Mouse (Mus musculus): ENCODE measurements at regions not wholly inside any gene's neighbourhood (a gene's known extent, or its start where the extent isn't known, plus 50 kb on each side); places are given as distances from the start of the nearest gene placed in this dataset.
A peak's percentile ranks its signal among the peaks of the same experiment; 100 is the strongest.

DNA sequence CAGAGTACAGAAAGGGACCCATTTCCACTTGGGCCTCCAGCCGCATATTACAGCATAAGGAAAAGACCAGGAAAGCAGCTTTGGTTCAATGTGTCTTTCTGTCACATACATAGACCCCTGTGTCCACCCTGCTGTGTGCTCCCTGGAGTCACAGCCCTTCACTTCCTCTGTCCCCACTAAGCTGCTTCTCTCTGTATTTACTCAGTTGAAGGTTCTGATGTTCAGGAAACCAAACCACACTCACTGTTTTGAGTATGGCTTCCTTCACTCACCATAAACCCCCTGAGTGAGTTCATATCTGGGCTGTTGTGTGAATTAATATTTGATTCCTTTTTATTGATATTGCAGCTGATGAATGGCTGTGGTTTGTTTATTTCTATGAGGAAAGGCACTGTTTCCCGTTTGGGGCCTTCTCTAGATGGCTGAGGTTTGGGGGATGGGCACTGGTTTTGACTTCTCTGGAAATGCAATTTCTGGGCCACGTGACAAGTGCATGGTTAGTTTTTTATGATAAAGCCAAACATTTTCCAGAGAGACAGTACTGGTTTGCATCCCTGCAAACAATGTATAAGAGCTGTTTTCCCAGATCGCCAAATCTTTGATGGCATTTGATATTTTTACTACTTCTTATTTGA is 157.0 kb upstream of the Ctnnb1 start:
- Histone ChIP-seq H3K4me2 (ENCODE audit: low read depth) (no peak overlapping the region), H3K4me1 (ENCODE audit: insufficient read depth) (no peaks in the 10 kb centered on the region), H3K27ac (ENCODE audit: low read depth, low read length) (no peak overlapping the region), H3K4me3 (ENCODE audit: low read depth, low read length) (no peak overlapping the region), H3K36me3 (ENCODE audit: insufficient read depth) (no peaks in the 10 kb centered on the region), H3K9me3 (ENCODE audit: low read length) (no peaks in the 10 kb centered on the region), H3K27me3 (ENCODE audit: insufficient read depth, low read length) (no peaks in the 10 kb centered on the region), H3K9ac (no peak overlapping the region)
- TF ChIP-seq CTCF (IDR thresholded peaks at IDR 0.05; ENCODE audit: low read depth) = no peak
- ATAC-seq (no peak), DNase-seq (no peak)
- 65% methylated on average over 4 of the region's 4 CpGs for WGBS

DNA sequence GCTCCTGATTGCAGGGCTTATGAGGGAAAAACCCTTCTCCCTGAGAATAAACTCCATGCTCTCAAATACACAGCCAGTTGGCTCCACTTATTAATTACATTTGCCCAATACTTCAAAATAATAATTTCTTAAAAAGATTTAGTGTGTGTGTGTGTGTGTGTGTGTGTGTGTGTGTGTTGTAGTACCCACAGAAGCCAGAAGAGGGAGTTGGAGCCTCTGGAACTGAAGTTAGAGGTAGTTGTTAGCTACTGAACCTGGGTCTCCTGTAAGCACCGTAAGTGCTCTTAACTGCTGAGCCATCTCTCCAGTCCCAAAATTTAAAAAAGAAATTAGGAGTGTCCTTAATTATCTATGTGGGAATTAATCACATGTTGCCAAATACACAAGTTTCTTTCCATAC is 154.8 kb upstream of the Ctnnb1 start:
- Histone ChIP-seq H3K9ac (no peak overlapping the region), H3K36me3 (ENCODE audit: insufficient read depth) (no peaks in the 10 kb centered on the region), H3K9me3 (ENCODE audit: low read length) (no peaks in the 10 kb centered on the region), H3K4me3 (ENCODE audit: low read depth, low read length) (no peak overlapping the region), H3K27me3 (ENCODE audit: insufficient read depth, low read length) (no peaks in the 10 kb centered on the region), H3K27ac (ENCODE audit: low read depth, low read length) (no peak overlapping the region), H3K4me2 (ENCODE audit: low read depth) (no peak overlapping the region), H3K4me1 (ENCODE audit: insufficient read depth) (no peaks in the 10 kb centered on the region)
- TF ChIP-seq CTCF (IDR thresholded peaks at IDR 0.05; ENCODE audit: low read depth) = peak; percentile 30; the same call in 1 of the 2 replicates
- 80% methylated on average over 1 of the region's 1 CpGs for WGBS
- no peak for ATAC-seq
- DNase-seq = no peak

DNA sequence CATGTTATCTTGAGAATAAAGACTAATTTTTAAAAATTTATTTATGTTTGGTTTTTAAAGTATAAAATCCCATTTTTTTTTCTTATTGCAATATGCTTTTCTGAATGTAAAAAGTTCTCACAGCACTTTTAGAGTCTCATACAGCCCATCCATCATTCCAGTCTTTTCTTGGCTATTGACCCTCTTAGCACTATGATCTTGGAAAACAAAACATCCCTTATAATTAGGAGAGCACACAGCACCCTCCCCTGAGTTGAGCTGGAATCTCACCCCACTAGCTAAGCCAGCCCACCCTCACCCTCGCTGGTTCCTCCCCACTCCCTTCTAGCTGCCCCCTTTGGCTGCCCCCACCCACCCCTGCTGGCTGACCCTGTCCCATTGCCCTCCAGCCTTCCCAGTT is 154.2 kb upstream of the Ctnnb1 start:
- Histone ChIP-seq H3K9me3 (ENCODE audit: low read length) (no peaks in the 10 kb centered on the region), H3K4me2 (ENCODE audit: low read depth) (no peak overlapping the region), H3K4me1 (ENCODE audit: insufficient read depth) (no peaks in the 10 kb centered on the region), H3K27me3 (ENCODE audit: insufficient read depth, low read length) (no peaks in the 10 kb centered on the region), H3K36me3 (ENCODE audit: insufficient read depth) (no peaks in the 10 kb centered on the region), H3K9ac (no peak overlapping the region), H3K4me3 (ENCODE audit: low read depth, low read length) (no peak overlapping the region), H3K27ac (ENCODE audit: low read depth, low read length) (no peak overlapping the region)
- TF ChIP-seq CTCF (IDR thresholded peaks at IDR 0.05; ENCODE audit: low read depth) = no peak
- ATAC-seq (no peak), DNase-seq (no peak)
- WGBS = 25% methylated on average over 1 of the region's 1 CpGs

DNA sequence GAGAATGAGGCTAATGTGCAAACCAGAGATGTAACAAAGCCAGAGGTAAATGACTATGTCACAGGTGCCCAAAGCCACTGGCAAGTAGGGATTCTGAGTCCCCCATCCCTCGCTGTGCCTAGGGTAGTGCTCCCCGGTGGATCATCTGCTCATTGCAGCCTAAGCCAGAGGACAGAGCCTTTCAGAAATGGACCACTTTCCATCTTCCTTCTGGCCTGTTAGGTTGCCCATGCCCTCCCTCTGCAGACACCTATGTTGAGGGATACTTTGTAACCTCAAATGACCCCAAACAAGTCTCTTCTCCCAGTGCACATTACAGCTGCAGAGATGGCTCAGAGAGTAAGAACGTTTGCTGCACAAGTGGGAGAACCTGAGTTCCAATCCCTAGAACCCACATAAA is 153.3 kb upstream of the Ctnnb1 start:
- WGBS = 70% methylated on average over 3 of the region's 3 CpGs

DNA sequence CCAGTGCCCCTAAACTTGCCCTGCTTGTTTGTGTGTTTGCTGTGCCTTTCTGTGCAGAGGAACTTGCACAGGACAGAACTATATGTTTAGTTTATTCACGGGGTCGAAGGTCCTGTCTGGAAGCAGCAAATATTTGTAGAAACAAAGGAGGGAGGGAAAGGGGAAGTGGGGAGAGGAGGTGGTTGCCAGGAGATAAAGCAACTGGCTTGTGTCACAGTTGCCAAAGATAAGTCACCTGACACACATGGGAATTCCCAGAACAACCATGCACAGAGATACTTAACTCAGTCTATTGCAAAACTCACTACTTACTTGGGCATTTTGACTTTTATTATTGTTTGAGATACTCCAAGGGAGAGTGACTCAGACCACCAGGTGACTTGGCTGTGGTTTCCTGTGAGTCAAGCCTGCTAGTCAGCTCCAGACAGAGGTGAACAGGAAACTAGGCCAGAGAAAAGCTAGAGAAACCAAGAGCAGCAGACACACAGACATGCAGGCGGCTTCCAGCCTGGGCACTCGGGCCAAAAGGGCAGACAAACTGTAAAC is 152.5 kb upstream of the Ctnnb1 start:
- ATAC-seq = no peak
- no peak overlapping the region for H3K4me3 ChIP-seq (ENCODE audit: low read depth, low read length)
- H3K4me2 ChIP-seq (ENCODE audit: low read depth) = no peak overlapping the region
- no peak overlapping the region for H3K27ac ChIP-seq (ENCODE audit: low read depth, low read length)
- H3K36me3 ChIP-seq (ENCODE audit: insufficient read depth) = no peaks in the 10 kb centered on the region
- no peaks in the 10 kb centered on the region for H3K9me3 ChIP-seq (ENCODE audit: low read length)
- TF ChIP-seq CTCF (IDR thresholded peaks at IDR 0.05; ENCODE audit: low read depth) = no peak
- 70% methylated on average over 4 of the region's 4 CpGs for WGBS
- no peaks in the 10 kb centered on the region for H3K4me1 ChIP-seq (ENCODE audit: insufficient read depth)
- DNase-seq = no peak
- H3K9ac ChIP-seq = no peak overlapping the region
- H3K27me3 ChIP-seq (ENCODE audit: insufficient read depth, low read length) = no peaks in the 10 kb centered on the region

More for the DNA sequence above, 153.3 kb upstream of the Ctnnb1 start:
- TF ChIP-seq CTCF (IDR thresholded peaks at IDR 0.05; ENCODE audit: low read depth) = no peak
- Histone ChIP-seq H3K4me3 (ENCODE audit: low read depth, low read length) (no peak overlapping the region), H3K4me1 (ENCODE audit: insufficient read depth) (no peaks in the 10 kb centered on the region), H3K27me3 (ENCODE audit: insufficient read depth, low read length) (no peaks in the 10 kb centered on the region), H3K9ac (no peak overlapping the region), H3K9me3 (ENCODE audit: low read length) (no peaks in the 10 kb centered on the region), H3K27ac (ENCODE audit: low read depth, low read length) (no peak overlapping the region), H3K36me3 (ENCODE audit: insufficient read depth) (no peaks in the 10 kb centered on the region), H3K4me2 (ENCODE audit: low read depth) (no peak overlapping the region)
- ATAC-seq = no peak
- DNase-seq = no peak

DNA sequence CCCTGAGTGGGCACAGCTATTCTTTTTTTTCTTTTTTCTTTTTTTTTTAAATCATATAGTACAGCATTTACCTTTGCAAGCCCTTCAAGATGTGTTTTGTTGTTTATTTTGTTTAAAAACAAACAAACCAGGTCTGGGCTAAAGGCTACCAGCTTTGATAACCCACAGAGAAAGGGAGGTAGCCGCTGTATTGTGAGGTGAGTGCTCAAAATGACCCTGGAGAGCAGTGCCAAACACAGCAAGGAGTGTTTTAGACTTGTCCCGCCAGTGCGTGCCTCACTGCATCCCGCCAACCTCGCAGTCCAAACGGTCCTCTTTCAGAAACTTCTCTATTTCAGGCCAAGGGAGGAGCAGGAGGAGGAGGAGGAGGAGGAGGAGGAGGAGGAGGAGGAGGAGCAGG is 152.0 kb upstream of the Ctnnb1 start:
- no peak for TF ChIP-seq CTCF (IDR thresholded peaks at IDR 0.05; ENCODE audit: low read depth)
- WGBS = 42% methylated on average over 6 of the region's 6 CpGs
- H3K27ac ChIP-seq (ENCODE audit: low read depth, low read length) = no peak overlapping the region
- no peaks in the 10 kb centered on the region for H3K27me3 ChIP-seq (ENCODE audit: insufficient read depth, low read length)
- DNase-seq (no peak), ATAC-seq (no peak)
- no peaks in the 10 kb centered on the region for H3K36me3 ChIP-seq (ENCODE audit: insufficient read depth)
- no peaks in the 10 kb centered on the region for H3K4me1 ChIP-seq (ENCODE audit: insufficient read depth)
- no peaks in the 10 kb centered on the region for H3K9me3 ChIP-seq (ENCODE audit: low read length)
- H3K4me2 ChIP-seq (ENCODE audit: low read depth) = no peak overlapping the region
- no peak overlapping the region for H3K9ac ChIP-seq
- H3K4me3 ChIP-seq (ENCODE audit: low read depth, low read length) = no peak overlapping the region

DNA sequence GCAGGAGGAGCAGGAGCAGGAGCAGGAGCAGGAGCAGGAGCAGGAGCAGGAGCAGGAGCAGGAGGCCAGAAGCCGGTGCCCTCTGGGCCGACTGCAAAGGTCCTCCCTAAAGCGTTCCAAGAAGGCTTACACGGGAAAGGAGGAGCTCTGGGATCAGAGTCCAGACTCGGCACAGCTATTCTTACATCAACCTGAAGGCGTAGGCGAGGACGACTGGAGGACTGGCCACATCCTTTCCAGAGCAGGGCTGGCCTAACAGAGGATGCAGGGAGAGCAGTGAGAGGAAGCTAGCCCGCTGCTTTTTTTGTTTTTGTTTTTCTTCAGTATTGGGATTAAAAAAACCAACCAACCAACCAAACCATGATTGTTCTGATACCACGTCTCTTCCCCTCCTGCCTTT is 151.5 kb upstream of the Ctnnb1 start:
- WGBS = 84% methylated on average over 10 of the region's 10 CpGs
- no peak overlapping the region for H3K27ac ChIP-seq (ENCODE audit: low read depth, low read length)
- no peak for TF ChIP-seq CTCF (IDR thresholded peaks at IDR 0.05; ENCODE audit: low read depth)
- H3K36me3 ChIP-seq (ENCODE audit: insufficient read depth) = no peaks in the 10 kb centered on the region
- H3K4me3 ChIP-seq (ENCODE audit: low read depth, low read length) = no peak overlapping the region
- no peak for DNase-seq
- H3K4me2 ChIP-seq (ENCODE audit: low read depth) = no peak overlapping the region
- H3K27me3 ChIP-seq (ENCODE audit: insufficient read depth, low read length) = no peaks in the 10 kb centered on the region
- no peaks in the 10 kb centered on the region for H3K4me1 ChIP-seq (ENCODE audit: insufficient read depth)
- no peak overlapping the region for H3K9ac ChIP-seq
- no peak for ATAC-seq
- no peaks in the 10 kb centered on the region for H3K9me3 ChIP-seq (ENCODE audit: low read length)
